Mouse (Mus musculus) urinary bladder, postnatal 25 days (tissue): Measurements from ENCODE around the gene Tln2.

Experiments used
- DNase-seq: peaks from one replicate; pipeline ENCODE4 v3.0.0; 2022; ENCODE audit warnings: low spot score

Gene Tln2

DNA sequence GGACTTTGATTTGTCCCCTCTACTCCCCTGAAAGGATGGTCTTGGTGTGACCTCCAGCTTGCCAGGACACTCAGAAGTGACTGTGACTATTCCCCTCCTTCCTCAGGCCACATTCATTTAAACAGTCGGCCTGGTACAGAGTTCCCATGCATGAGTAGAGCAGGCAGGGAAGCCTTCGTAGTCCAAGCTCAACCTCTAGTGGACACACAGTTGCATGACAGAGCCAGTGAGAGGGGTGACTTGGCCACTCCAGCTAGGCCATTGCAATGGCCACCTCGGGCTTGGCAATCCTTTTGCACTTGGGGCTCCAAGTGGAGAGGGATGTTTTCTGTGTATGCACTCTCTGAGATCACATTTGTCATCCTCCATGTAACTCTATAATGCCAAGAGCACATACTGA lies 285.2 kb downstream of the Tln2 start:
- no peak for DNase-seq

DNA sequence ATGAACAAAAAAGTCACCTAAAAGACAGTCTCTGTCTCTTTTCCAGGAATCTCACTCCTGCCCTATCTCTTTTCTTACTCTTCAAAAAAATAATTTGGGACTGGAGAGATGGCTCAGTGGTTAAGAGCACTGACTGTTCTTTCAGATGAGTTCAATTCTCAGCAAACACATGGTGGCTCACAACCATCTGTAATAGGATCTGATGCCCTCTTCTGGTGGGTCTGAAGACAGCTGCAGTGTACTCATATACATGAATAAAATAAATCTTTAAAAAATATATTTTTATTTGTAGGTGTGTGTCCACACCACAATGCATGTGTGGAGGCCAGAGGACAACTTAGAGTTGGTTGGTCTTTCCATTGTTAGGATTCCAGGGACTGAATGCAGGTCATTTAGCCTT lies 286.1 kb downstream of the Tln2 start:
- DNase-seq = no peak

DNA sequence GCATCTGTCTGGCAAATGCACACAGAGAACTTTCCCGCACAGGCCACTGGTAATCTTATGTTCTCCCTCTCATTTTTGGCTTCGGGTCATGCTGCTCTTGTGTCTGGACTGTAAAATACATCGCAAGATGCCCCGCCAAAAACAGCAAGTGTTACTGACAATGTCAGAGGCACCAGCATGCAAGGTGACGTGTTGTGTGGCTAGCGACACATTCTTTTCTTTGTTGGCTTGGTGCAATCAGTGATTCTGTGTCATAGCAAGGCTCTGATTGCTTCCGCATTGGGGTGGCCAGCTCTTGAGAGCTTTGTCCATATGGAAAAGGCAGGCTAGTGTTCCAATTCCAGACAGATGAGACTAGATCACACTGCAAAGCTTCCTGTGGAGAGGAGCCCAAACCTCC lies 288.8 kb downstream of the Tln2 start:
- DNase-seq = no peak

DNA sequence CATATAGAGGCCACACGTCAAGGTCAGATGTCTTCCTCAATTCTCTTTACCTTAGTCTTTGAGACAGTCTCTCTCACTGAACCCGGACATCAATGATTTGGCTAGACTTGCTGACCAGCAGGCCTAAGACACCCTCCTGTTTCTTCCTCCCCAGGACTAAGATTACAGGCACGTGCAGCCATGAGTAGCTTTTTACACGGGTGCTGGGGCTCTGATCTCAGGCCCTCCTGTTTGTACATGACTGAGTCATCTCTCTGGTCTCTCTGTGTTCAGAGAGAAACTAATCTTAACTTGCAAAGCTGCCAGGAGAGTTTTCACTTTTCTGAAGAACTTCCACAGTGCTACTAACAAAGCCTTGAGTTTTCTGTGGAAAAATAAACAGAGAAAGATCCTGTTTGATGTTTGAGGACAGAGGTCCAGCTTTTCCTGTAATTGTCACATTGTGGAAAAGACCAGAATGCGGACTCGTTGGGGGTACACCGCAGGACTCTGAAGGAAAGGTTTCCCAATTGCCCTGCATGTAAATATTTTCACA lies 289.4 kb downstream of the Tln2 start:
- no peak for DNase-seq

DNA sequence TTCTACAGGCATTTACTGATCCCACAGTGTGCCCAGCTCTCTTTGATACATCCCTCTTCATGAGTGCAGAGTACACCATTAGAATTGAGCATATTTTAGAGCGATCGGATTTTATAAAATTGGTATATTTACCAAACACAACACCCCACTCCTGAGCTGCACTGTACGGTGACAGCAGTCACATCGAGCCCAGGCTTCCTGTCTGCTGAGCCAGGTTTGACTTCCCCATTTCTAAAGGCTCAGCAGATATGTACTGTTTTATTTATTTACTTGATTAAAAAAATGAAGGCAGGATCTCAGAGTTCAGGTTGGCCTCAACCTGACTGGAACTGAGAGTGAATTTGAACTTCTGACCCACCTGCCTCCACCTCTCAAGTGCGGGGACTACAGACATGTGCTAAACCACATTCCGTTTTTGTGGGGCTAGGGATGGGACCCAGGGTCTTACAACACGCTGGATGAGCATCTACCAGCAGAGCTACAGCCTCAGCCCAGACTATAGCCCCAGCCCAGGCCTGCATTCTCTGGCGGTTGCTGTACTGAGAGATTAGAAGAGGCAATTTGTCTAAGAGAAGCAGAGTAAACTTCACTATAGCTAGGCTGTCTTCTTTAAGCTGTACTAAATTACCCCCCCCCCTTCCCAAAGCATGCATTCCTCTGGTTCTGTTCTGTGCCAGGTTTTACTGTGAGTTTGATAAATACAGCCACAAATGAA lies 292.1 kb downstream of the Tln2 start:
- DNase-seq = no peak

DNA sequence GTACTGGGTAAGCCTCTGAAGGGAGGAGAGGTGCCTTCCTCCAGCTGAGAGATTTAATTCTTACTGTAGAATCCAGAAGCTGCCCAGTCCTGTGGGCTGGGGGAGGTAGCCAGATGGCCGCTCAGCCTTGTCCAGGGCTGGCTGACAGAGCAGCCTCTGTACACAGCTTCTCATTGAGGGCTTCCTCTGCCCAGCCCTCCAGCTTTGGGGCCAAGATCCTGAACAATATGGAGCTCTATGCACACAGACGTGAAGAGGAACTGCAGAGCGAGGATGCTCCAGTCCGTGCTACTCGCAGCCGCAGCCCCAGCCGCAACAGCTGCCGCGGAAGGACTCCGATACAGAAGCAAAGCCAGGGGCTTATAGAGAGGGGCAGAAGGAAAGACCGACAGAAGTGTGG lies 294.0 kb downstream of the Tln2 start:
- DNase-seq = no peak

DNA sequence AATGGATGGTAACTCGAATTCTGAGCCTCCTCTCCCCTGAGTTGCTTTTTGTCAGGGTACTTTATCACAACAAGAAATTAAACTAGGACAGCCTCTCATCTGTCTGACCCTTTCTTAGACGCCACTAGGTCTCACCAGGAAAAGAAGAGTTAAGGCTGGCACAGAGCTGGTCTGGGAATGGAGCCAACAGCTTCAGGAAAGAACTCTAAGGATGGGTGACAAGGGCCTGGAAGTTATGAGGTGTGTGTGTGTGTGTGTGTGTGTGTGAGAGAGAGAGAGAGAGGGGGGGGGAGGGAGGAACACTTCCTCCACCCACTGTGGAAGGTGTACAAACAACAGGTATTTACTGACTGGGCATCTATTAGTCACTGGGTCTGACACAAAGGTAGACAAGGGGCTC lies 294.6 kb downstream of the Tln2 start:
- no peak for DNase-seq

DNA sequence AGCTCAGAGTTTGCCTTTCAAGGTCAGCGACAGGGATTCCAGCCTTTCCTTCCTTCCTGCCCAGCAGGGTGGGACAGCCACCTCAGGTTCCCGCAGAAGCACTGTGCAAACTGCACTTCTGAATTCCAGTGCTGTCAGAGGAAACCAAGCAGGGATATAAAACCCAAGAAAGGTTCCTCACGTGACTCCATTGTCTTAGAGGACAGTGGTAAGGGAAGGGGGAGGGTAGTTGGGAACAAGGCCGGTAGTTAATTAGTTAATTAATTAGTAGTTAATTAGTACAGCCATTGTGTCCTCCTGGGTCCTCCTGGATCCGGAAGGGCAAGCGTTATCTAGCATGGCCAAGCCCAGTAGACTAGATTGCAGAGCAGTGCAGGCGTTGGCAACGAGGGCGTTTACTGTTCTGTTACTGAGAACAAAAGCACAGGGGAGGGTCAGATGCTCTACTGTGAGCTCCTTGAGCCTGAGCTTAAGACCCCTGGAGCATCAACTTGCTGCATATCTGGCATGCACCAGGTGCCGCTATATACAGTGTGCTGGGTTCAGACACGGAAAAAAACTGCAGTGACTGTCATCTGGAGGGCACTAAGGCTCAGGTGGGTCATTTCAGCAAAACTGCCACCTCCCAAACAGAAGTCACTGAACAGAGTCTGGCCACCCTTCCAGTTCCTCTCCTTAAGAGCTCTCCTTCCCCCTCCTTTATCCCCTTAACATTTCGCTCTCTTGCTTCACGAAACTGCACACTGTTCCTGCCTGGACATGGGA lies 298.5 kb downstream of the Tln2 start:
- no peak for DNase-seq

DNA sequence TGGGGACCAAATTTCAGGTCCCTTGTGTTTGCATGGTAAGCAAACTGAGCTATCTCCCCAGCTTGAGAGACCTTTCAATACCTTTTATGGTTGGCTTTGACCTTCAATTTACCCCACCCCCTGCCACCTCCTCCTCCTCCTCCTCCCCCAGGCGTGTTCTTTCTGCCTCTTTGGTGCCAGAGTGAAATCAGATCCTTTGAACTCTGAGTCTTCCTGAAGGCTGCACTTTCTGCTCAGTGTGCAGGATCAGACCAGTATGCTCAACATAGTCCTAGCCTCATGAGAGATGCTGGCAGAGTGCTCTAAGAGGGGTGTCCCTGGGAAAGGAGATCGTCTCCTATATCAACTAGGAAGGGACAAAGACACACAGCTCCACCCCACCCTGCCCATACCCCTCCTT lies 309.4 kb downstream of the Tln2 start:
- DNase-seq = no peak

DNA sequence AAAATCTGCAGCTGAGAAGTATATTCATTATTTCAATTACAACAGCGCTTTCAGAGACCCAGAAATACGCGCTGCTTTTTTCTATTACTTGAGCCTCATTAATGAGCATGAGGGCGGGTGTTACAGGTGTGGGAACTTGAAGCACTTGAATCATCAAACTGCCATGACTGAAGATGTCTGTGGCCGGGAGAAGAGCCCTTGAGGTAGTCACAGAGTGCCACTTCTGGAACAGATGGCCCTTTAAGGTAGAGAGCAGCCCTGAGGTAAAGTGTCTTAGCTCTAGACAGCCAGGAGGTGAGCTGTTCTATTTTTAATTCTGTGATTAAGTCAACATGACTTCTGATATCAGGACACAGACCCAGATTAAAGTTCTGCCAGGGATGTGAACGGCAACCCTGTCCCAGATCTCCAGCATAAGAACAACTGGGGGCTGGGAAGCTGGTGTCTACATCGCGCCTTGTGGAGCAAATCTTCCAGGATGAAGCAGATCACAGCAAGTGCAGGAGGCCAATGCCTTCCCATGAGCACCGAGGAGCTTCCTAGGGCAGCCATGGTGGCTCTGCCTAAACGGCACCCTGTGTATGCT lies 312.0 kb downstream of the Tln2 start:
- no peak for DNase-seq

DNA sequence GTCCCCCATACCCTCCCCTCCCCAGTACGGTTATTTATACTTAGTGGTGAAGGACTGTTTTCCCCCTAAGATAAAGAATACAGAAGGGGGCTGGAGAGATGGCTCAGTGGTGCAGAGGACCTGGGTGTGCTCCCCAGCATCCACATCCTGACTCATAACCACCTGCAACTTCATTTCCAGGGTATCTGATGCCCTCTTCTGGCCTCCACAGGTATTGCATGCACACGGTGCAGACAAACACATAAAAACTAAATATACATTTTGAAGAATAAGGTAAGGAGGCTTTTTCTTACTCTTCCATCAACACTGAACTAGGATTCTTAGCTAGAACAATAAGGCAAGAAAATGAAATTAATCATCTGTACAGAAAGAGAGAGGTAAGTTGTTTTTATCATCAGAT lies 314.2 kb downstream of the Tln2 start:
- no peak for DNase-seq

DNA sequence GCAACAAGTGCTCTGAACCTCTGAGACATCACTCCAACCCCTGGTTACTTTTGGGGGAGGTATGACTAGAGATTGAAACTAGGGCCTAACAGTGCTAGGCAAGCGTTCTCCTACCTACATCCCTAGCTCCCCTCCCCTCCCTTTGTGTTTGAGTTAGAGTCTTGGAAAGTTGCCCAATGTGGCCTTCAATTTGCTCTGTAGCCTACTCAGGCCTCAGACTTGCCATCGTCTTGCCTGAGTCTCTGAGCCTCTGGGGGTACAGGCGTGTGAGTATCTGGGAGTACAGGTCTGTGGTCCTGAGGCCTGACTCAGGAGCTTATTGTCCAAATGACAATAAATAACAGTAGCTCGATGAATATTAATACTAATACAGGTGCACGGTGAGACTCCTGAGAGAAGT lies 317.8 kb downstream of the Tln2 start:
- no peak for DNase-seq

DNA sequence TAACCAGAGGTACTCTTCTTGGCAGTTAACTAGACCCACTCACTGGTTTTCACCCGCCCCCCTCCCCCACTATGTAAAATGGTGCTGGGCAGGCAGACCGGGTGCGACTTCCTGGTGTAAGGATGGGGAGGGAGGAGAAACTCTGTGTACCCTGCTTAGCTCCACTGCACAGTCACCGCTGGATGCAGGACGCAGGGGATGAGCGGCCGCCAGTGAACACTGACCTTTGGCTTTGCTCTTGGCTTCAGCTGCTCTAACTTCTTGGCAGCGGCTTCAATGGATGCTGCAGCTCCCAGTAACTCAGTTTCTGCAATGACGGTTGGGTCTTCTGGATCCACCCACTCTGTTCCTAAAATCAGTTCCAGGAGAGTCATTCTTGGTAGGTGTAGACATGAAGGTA lies 319.0 kb downstream of the Tln2 start:
- no peak for DNase-seq

DNA sequence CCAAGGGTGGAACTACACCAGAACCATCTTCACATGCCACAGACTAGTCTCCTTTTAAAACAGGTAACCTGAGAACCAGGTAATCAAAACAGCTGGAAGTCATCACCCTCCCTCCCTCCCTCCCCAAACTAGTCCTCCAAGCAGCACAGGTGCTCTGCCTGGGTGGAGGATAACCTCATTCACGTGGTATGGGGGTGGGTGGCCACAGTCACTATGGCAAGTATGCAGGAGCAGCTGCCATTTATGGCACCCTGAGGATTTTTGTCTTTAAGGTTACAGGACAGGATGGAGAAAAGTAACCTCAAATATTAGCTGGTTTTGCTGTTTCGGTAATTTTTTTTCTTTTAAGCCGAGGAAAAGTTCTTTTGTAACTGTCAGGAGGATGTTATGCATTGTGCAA lies 322.5 kb downstream of the Tln2 start:
- DNase-seq = no peak

DNA sequence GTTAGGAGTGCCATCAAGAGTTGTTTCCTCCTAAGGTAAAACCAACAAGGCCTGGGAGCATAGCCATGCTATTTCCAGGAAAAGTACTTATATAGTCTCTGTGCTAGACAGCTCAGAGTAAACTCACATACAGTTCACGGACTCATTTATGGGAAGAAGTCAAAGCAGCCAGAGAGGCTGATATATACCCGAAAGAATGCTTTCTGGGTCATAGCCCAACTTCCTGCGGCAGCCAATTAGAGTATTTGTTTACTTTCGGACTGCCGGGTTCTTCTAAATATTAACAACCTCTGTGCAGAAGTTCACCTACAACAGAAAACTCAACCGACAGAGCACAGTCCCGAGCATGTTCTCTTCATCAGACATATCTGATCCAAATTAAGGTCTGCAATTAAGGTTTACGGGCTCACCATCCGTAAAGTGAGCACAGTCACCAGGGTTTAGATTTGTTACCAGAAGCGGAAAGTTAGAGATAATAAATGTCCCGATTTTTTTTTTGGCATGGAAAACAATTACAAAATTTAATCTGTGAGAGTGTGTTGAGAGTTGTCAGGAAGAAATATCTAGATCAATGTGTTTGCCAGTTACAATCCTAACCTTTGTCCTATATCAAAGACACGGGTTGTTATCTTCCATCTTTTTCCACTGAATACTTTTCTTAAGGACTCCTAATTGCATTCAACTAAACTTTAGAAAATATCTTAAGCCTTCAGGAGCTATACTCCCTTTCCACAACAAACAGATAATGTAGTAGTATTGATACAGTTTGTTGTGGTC lies 323.9 kb downstream of the Tln2 start:
- DNase-seq = no peak

DNA sequence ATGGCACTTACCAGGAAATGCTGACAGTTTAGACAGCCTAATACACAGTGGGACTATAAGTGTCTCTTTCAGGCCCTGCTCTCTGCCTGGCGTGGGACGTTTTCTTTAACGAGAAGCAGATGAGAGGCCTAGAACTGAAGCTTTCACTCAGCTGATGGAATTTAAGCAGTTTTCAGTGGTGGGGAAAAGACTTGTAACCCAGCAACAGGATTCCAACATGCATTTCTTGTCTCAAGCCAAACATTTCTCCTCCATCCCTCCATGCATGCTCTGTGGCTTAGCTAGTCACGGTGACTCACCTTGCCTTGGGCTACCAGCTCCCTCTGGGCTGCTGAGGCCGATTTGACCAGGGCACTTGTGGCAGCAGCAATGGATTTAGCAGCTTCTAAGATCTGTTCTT lies 330.5 kb downstream of the Tln2 start:
- DNase-seq = no peak

DNA sequence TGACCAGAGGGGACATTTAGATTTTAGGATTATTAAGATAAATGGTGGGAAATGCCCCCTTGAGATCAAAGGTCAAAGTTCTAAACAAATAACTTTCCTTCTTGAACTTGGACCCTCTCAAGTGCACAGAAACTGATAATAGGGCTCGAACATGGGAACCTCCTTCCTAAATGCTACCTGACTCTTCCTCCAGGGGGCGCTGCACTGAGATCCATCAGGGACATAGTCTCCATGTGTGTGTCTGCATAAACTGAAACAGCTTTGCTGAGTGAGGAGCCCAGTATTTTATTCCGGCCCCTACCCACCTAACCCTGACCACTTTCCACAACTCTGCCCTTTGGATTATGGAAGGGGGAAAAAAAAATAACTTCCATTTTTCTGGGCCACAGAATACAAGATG lies 339.1 kb downstream of the Tln2 start:
- DNase-seq = peak; percentile 26

DNA sequence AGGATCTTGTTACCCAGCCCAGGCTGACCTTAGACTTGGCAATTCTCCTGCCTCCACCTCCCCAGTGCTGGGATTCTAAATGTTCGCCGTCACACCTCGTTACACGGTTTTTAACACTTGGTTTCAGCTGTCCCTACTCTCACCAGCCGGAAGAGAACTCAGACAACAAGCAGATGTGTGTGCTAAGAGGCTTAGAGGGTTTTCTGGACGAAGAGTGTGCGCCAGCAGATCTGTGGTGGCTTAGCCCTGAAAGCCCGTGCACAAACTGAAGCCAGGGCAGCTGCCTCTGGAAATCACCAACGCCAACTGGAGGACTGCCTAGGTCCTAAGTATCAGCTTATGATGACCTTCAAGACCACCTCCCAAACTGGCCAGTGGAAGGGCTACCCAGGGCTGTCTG lies 341.5 kb downstream of the Tln2 start:
- no peak for DNase-seq

DNA sequence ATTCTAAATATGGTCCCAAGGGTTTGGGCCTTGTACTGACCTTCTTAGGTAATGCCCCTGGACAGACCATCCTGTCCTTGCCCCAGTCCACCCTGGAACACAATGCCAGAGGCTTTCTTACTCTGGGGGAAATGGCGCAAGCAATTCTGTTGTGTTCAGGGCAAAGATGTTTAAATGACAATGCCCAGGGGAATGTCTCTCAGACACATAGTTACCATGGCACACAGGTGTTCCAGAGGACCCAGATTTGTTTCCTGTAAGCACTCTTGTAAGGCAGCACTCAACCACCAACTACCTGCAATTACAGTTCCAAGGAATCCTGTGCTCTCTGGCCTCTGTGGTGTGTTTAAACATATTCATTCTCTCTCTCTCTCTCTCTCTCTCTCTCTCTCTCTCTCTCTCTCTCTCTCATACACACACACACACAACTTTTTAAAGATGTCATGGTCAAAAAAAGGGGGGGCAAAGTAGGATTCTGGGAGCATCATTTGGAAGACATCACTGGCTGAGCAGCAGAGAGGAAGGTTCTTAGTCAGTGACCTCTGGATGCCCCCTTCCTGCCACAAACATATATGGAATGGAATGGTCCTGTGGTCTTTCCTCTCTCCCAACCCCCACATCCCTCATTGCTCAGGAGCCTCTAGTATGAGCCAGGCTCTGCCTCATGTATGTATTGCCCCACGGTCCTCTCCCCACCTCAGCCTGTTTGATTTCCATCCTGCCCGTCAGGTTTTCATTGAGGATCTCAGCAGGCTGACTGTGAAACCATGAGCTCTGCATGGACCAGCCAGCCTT lies 345.1 kb downstream of the Tln2 start:
- no peak for DNase-seq

DNA sequence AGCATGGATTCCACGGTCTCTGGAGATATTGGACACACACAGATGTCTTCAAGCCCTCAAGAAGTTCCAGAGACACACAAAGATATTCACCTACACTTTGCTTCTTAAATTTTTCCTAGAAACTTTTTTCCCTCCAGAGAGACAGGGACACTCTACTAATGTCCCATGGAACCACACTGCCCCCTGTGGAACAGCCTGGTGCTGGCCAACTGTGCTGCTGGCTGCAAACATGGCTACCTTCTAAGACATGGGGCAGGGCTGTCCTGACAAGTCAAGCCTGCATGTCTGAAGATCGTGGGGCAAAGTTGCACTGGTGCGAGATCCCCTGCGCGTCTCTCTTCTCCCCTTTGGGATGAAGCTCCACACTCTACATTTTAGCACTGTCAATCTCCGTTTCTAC lies 346.2 kb downstream of the Tln2 start:
- peak; percentile 81 for DNase-seq

DNA sequence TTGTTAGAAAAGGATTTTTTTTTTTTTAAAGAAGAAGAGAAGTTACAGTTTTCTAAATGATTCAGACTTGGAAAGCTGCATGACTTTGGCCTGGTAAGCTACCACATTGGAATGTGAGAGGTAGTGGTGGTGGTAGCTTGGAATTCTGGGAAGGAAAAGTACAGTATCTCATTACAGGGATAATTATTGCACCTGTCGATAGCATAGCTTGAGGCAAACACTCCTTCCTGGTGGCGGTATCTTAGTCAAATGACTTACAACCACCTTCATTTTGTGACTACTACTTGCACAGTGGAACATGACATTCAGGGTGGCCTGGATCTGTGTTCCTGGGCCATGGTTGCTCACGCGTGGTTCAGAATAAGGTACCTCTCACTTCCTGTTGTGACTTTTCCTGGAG lies 348.3 kb downstream of the Tln2 start:
- DNase-seq = no peak

DNA sequence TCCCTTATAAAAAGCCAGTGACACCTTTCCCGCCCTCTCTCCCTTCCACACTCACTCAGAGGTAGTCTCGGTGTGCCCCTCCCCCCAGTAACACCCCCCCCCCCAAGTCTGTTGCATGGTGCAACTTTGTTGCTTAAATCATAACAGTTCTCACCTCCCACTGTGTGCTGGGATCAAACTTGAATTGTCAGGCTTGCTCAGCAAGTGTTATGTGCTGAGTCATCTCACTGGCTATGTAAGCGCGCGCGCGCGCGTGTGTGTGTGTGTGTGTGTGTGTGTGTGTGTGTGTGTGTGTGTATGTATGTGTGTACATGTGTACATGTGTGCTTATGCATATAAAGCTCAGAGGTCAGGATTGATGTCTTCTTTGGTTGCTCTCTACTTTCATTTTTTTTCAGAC lies 350.1 kb downstream of the Tln2 start:
- DNase-seq = no peak
